Comparison of ENCODE assay signal across 9 mouse cellular contexts in genomic region chr8:115650110-115650521, GRCm38 (mm10). TPM values are rescaled to one million over a fixed set of nuclear protein-coding genes. Genes with fewer than 3 reads are reported as not detected.
DNase-seq lines count a peak whose midpoint lies in the region; ATAC-seq and TF ChIP-seq lines count a peak whose summit lies in the region.
"Had no signal": no experiment of that assay in that cellular context is flagged by ENCODE, and none has a peak within 500 bp of the region (broad histone marks: within the 10 kb centered on the region; RNA-seq: fewer than 3 reads in every experiment).

No protein-coding gene starts in this region.

- ATAC-seq in heart, embryonic 12.5 days (ENCODE audit: insufficient number of reproducible peaks, low FRiP score), result no peak
- peak; percentile 49 for ATAC-seq in liver, embryonic 11.5 days (replicated peaks; ENCODE audit: low FRiP score)
- ATAC-seq in cerebellum, adult (ENCODE audit: insufficient number of reproducible peaks, low FRiP score, low TSS enrichment), result no peak; the same call in 1 of the 2 replicates
- no peak for ATAC-seq in CD4-positive, CD25-positive, alpha-beta regulatory T cell, adult 4 months

- H3K9ac ChIP-seq in heart, embryonic 12.5 days, result no peak overlapping the region
- no peak overlapping the region for H3K9ac ChIP-seq in liver, embryonic 11.5 days (ENCODE audit: low read depth, low read length)

- peak; percentile 54 for DNase-seq in gastrocnemius, adult 2 months
- DNase-seq in gastrocnemius, adult 8-10 months (ENCODE audit: low spot score in 2 of 2), result no peak
- peak; percentile 21 for DNase-seq in adrenal gland, postnatal 14 days
- DNase-seq in liver, embryonic 11.5 days (ENCODE audit: low spot score), result no peak
- no peak for DNase-seq in adipocyte (ENCODE audit: low spot score)

- 36% methylated on average over 3 of the region's 3 CpGs for WGBS in heart, embryonic 12.5 days
- WGBS in liver, embryonic 11.5 days, result 42% methylated on average over 3 of the region's 3 CpGs

- no peak overlapping the region for H3K4me3 ChIP-seq in gastrocnemius, adult 2 months
- H3K4me3 ChIP-seq in heart, embryonic 12.5 days, result no peak overlapping the region
- no peak overlapping the region for H3K4me3 ChIP-seq in liver, embryonic 11.5 days (ENCODE audit: low read depth, low read length)

- H3K27me3 ChIP-seq in heart, embryonic 12.5 days (replicated peaks), result no peaks in the 10 kb centered on the region
- H3K27me3 ChIP-seq in liver, embryonic 11.5 days (replicated peaks; ENCODE audit: control insufficient read depth, insufficient read depth, low read length), result no peaks in the 10 kb centered on the region

- peaks cover 9% of the 10 kb centered on the region for H3K9me3 ChIP-seq in heart, embryonic 12.5 days (replicated peaks)
- H3K9me3 ChIP-seq in liver, embryonic 11.5 days (ENCODE audit: control insufficient read depth, low read length), result no peaks in the 10 kb centered on the region

- no peaks in the 10 kb centered on the region for H3K36me3 ChIP-seq in heart, embryonic 12.5 days
- H3K36me3 ChIP-seq in liver, embryonic 11.5 days (ENCODE audit: control insufficient read depth, insufficient read depth, low read length), result no peaks in the 10 kb centered on the region

- intact Hi-C loops in gastrocnemius, adult 2 months (cut with DNase I), result no loop called here

- H3K27ac ChIP-seq in gastrocnemius, adult 2 months, result peak overlapping the region; percentile 58
- H3K27ac ChIP-seq in heart, embryonic 12.5 days (ENCODE audit: poor library complexity, severe bottlenecking), result 0 out of 2 replicates have a peak overlapping the region, but pooled peaks have one; percentile 7
- H3K27ac ChIP-seq in liver, embryonic 11.5 days (ENCODE audit: low read depth, low read length), result no peak overlapping the region

- TF ChIP-seq CTCF in gastrocnemius, adult 2 months (IDR thresholded peaks at IDR 0.05), result no peak

- H3K4me2 ChIP-seq in heart, embryonic 12.5 days, result no peak overlapping the region
- no peak overlapping the region for H3K4me2 ChIP-seq in liver, embryonic 11.5 days

- peaks cover 11% of the 10 kb centered on the region for H3K4me1 ChIP-seq in heart, embryonic 12.5 days (replicated peaks)
- H3K4me1 ChIP-seq in liver, embryonic 11.5 days (replicated peaks; ENCODE audit: control insufficient read depth, insufficient read depth, low read length), result no peaks in the 10 kb centered on the region

RNA-seq across cellular contexts. Expression of gene Maf, which starts 57.5 kb away (rescaled TPM):
- total RNA-seq in gastrocnemius, adult 2 months (2021), result 100 to 1,000 TPM; 129 to 153 TPM
- 100 to 1,000 TPM; 107 to 168 (median 140) TPM for total RNA-seq in gastrocnemius, adult 8-10 months (2022)
- total RNA-seq in adrenal gland, postnatal 14 days (2021), result 20.5 and 27.0 TPM in 2 replicates
- polyA plus RNA-seq in heart, embryonic 12.5 days (2016; fragmentation: Nextera tagmentation; extraction: Ambion mirVana), result 2.1 and 2.6 TPM in 2 replicates
- polyA plus RNA-seq in liver, embryonic 11.5 days (2014; fragmentation: Nextera tagmentation; extraction: Ambion mirVana), result 3.8 and 4.9 TPM in 2 replicates
- polyA plus RNA-seq in CD4-positive, CD25-positive, alpha-beta regulatory T cell, adult 4 months (2017; shearing (Covaris generic)), result 10 to 100 TPM; 71.6 to 83.8 TPM
- total RNA-seq: CH12.LX had no signal

Comparison
In these comparisons a context has a peak if more than half of its experiments do, and no peak if none do; other contexts are left out.
1. DNase-seq: peak in gastrocnemius, adult 2 months (single experiment) and adrenal gland, postnatal 14 days (single experiment); none in gastrocnemius, adult 8-10 months (0 of 2), liver, embryonic 11.5 days (single experiment) and adipocyte (single experiment).